Mouse (Mus musculus) olfactory bulb, adult 2 months (tissue): ENCODE results near the gene Gm5089.

ENCODE experiments used
- CTCF ChIP-seq: fragments of 200-500 bp; IDR thresholded peaks from 2 replicates; pipeline ENCODE4 v1.5.1; 2012; ENCODE audit warnings: low read depth, mild to moderate bottlenecking, low read length, moderate library complexity; ENCODE audit not compliant: insufficient read depth
- POLR2A ChIP-seq: fragments of 200-500 bp; IDR thresholded peaks from 2 replicates; pipeline ENCODE4 v1.6.1; 2012; ENCODE audit warnings: mild to moderate bottlenecking, low read depth, low read length, moderate library complexity; ENCODE audit not compliant: insufficient read depth

GRCm38 (mm10) chr14:122413542-122413928, 37.4 kb downstream of the Gm5089 start:
- no peak for TF ChIP-seq POLR2A
- TF ChIP-seq CTCF, result no peak
